Mouse (Mus musculus): ENCODE data around the gene Naaa. TPM values are rescaled to one million over a fixed set of nuclear protein-coding genes. Genes with fewer than 3 reads are reported as not detected.

The Naaa gene
- polyA plus RNA-seq, 1 experiment from 2014 or later: 8.8 TPM

Other genes starting within 250 kb of the Naaa start
- gene Cdkl2, start 234.3 kb downstream of the Naaa start, polyA plus RNA-seq (2014; fragmentation: Nextera tagmentation; extraction: Ambion mirVana): 3.9 and 7.6 TPM in 2 replicates
- 351 and 398 TPM in 2 replicates for gene G3bp2, start 194.5 kb downstream of the Naaa start, polyA plus RNA-seq (2014; fragmentation: Nextera tagmentation; extraction: Ambion mirVana)
- gene Uso1, start 140.2 kb downstream of the Naaa start, polyA plus RNA-seq (2014; fragmentation: Nextera tagmentation; extraction: Ambion mirVana): 30.1 and 32.0 TPM in 2 replicates
- not detected in 2 replicates for gene U90926, start 62.8 kb downstream of the Naaa start, polyA plus RNA-seq (2014; fragmentation: Nextera tagmentation; extraction: Ambion mirVana)
- 0.25 and 0.36 TPM in 2 replicates for gene Ppef2, start 21.9 kb downstream of the Naaa start, polyA plus RNA-seq (2014; fragmentation: Nextera tagmentation; extraction: Ambion mirVana)
- 28.6 and 33.2 TPM in 2 replicates for gene Sdad1, start 32.3 kb upstream of the Naaa start, polyA plus RNA-seq (2014; fragmentation: Nextera tagmentation; extraction: Ambion mirVana)
- gene Cxcl9, start 49.9 kb upstream of the Naaa start, polyA plus RNA-seq (2014; fragmentation: Nextera tagmentation; extraction: Ambion mirVana): not detected in 2 replicates
- gene Art3, start 53.7 kb upstream of the Naaa start, polyA plus RNA-seq (2014; fragmentation: Nextera tagmentation; extraction: Ambion mirVana): 2.9 and 4.9 TPM in 2 replicates
- gene Cxcl10, start 70.7 kb upstream of the Naaa start, polyA plus RNA-seq (2014; fragmentation: Nextera tagmentation; extraction: Ambion mirVana): 0.44 TPM in 1 of 2 replicates, not detected in the other
- gene Nup54, start 157.0 kb upstream of the Naaa start, polyA plus RNA-seq (2014; fragmentation: Nextera tagmentation; extraction: Ambion mirVana): 55.4 and 63.2 TPM in 2 replicates
- 23.9 and 26.0 TPM in 2 replicates for gene Scarb2, start 228.7 kb upstream of the Naaa start, polyA plus RNA-seq (2014; fragmentation: Nextera tagmentation; extraction: Ambion mirVana)

Data from forebrain, embryonic 14.5 days (tissue).